Mouse (Mus musculus): ENCODE measurements around the gene Gtf2ird2.

Gtf2ird2 gene

GRCm38 (mm10) chr5:134272761-134273160 lies 88.9 kb downstream of the Gtf2ird2 start:
- no peak for DNase-seq

DNA sequence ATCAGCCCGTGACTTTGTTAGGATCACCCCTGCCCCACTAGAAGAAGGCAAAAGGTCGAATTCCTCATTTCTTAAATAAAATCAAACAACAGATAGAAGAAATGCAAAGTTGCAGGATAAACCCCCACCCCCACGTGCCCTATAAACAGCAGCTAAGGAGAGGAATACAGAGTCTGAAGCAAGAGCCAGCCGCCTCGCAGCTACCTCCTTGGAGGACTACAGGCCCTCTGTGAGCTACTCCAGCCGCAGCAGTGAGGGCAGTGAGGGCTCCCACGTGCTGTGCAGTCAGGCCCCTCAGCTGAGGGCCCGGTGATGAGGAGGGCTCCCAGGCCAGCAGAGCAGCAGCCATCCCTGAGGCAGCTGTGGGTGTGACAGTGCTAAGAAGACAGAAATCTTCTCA lies 89.9 kb downstream of the Gtf2ird2 start:
- no peak for DNase-seq
